Mouse (Mus musculus) kidney, embryonic 14.5 days (tissue): ENCODE data around the gene Btbd10. TPM values are rescaled to one million over a fixed set of nuclear protein-coding genes. Genes with fewer than 3 reads are reported as not detected.
A peak's percentile ranks its signal among the peaks of the same experiment; 100 is the strongest.

ENCODE experiments used
- ATAC-seq: fragments of 200-750 bp; cut with Nextera tagmentation; 2 replicates; pipeline ENCODE4 v1.8.0; 2017; ENCODE audit warnings: moderate number of reproducible peaks, mild to moderate bottlenecking, moderate TSS enrichment, moderate library complexity; ENCODE audit not compliant: low FRiP score, low TSS enrichment
- H3K27ac ChIP-seq: fragments of 300-500 bp; sonication (generic); 2 replicates; pipeline ENCODE4 v1.5.1; 2014; ENCODE audit warnings: low read depth, mild to moderate bottlenecking, low read length, moderate library complexity, mixed read lengths
- H3K27me3 ChIP-seq: fragments of 300-500 bp; sonication (generic); 2 replicates; pipeline ENCODE4 v1.6.1; 2014; ENCODE audit warnings: mild to moderate bottlenecking, low read length; ENCODE audit not compliant: control insufficient read depth, insufficient read depth
- H3K36me3 ChIP-seq: fragments of 300-500 bp; sonication (generic); 2 replicates; pipeline ENCODE4 v1.6.1; 2014; ENCODE audit warnings: low read length, mixed read lengths; ENCODE audit not compliant: control insufficient read depth, insufficient read depth
- H3K4me1 ChIP-seq: fragments of 300-500 bp; sonication (generic); 2 replicates; pipeline ENCODE4 v1.6.1; 2014; ENCODE audit warnings: low read length, mixed read lengths; ENCODE audit not compliant: control insufficient read depth, insufficient read depth
- H3K4me2 ChIP-seq: fragments of 300-500 bp; sonication (generic); replicated peaks from 2 replicates; pipeline ENCODE4 v1.6.1; 2014; ENCODE audit warnings: low read depth, mild to moderate bottlenecking, low read length
- H3K4me3 ChIP-seq: fragments of 300-500 bp; sonication (generic); 2 replicates; pipeline ENCODE4 v1.5.1; 2014; ENCODE audit warnings: mild to moderate bottlenecking, low read length
- H3K9ac ChIP-seq: fragments of 300-500 bp; sonication (generic); 2 replicates; pipeline ENCODE4 v1.6.1; 2014; ENCODE audit warnings: low read depth, mild to moderate bottlenecking, low read length, moderate library complexity
- H3K9me3 ChIP-seq: fragments of 300-500 bp; sonication (generic); 2 replicates; pipeline ENCODE4 v1.6.1; 2016; ENCODE audit warnings: low read length; ENCODE audit not compliant: control insufficient read depth
- WGBS: fragments of 180-500 bp; shearing (Covaris S2); extraction: QIAGEN DNeasy Blood & Tissue Kit; methylation state at CpG from one replicate; pipeline ENCODE4 v1.1.7; 2014; 5-methylcytosine and 5-hydroxymethylcytosine counted together
- polyA plus RNA-seq: library from polyadenylated mRNA; unstranded; fragments of >200 nt; fragmentation: Nextera tagmentation; extraction: Ambion mirVana; gene quantifications from 2 replicates; pipeline ENCODE4 v1.2.1, GENCODE M21; 2014

Btbd10 gene
- polyA plus RNA-seq, 1 experiment from 2014 or later, result 24.4 TPM

DNA sequence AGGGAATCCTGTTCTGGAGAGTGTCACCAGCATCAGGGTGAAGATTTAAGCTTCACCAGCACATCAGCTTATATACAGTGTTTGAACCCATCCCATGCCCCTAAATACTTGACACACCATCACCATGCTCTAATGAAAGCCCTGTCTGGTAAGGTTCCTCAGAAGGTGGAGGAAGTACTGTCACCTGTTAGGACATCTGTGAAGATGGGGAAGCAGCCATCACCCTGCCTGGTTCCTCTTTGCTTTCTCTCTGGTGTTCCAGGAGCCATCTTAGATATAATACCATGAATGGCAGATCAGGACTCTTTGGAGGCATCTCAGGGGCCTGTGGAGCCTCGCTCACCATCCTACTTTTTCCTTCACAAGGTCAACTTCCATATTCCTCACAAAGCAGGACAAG, 3.5 kb upstream of the Btbd10 start:
- ATAC-seq, result no peak
- Histone ChIP-seq H3K27ac (no peak overlapping the region), H3K36me3 (no peaks in the 10 kb centered on the region), H3K4me3 (no peak overlapping the region), H3K27me3 (no peaks in the 10 kb centered on the region), H3K9me3 (no peaks in the 10 kb centered on the region), H3K4me2 (no peak overlapping the region), H3K4me1 (peaks cover 3% of the 10 kb centered on the region; the same call in 1 of the 2 replicates), H3K9ac (no peak overlapping the region)
- WGBS, result 89% methylated on average over 1 of the region's 1 CpGs

DNA sequence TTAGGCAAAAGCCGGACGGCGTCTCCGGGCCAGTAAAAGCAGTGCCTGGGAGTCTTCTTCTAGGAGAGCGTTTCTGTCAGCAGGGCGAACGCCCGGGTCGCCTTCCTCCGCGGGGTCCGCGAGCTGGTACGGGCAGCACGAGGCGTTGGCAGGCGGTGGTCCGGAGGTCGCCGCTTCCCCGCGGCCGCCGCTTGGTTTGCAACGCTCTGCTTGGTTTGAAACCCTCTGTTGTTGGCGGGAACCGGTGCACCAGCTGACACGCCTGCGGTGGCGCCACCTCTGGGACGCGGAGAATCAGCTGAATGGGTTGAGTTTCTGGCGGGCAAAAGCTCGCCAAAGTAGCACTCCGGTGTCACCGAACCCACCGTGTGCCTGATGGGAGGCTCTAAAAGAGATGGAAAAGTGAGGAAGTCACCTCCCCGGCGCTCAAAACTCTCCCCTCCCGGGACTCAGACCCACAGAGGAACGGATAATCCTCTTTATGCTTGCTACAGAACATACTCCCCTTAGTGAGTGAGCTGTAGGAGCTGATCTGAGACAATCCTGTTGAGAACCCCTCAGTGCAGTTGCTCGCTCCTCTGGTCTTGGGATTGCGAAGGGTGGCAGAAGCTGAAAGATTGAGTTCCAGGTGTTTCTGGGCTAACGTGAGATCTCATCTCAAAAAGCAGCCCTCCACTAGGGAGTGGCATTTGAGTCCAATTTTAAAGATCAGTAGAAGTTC, 588 bp upstream of the Btbd10 start:
- H3K27me3 ChIP-seq, result no peaks in the 10 kb centered on the region
- WGBS, result under 1% methylated on average over 44 of the region's 44 CpGs

DNA sequence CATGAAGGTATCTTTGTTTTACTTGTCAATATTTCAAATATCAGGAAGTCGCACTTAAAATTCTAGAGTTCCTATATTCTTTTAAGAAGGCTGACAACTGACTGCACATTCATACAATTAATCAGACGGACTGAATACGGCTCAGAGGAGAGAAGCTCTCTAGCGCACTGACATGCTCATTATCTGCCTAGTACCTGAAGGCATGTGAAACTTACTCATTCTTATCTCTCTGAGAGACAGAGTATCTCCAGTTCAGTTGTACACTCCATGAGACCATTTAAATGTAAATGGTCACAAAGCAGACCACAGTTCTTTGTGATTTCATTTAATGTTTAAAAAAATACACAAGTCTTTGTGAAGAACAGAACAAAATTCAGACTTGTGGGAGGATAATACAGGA, 1.8 kb downstream of the Btbd10 start:
- Histone ChIP-seq H3K36me3 (no peaks in the 10 kb centered on the region), H3K4me2 (no peak overlapping the region), H3K4me1 (peaks cover 3% of the 10 kb centered on the region; the same call in 1 of the 2 replicates), H3K9me3 (no peaks in the 10 kb centered on the region), H3K27me3 (no peaks in the 10 kb centered on the region), H3K9ac (no peak overlapping the region), H3K4me3 (no peak overlapping the region), H3K27ac (no peak overlapping the region)
- WGBS, result 85% methylated on average over 4 of the region's 4 CpGs
- ATAC-seq, result no peak

More for the DNA sequence above, 588 bp upstream of the Btbd10 start:
- peak overlapping the region; percentile 90 for H3K4me3 ChIP-seq
- H3K9ac ChIP-seq, result peak overlapping the region; percentile 81
- no peaks in the 10 kb centered on the region for H3K9me3 ChIP-seq
- H3K4me1 ChIP-seq, result peaks cover 3% of the 10 kb centered on the region; the same call in 1 of the 2 replicates
- peak overlapping the region; percentile 51 for H3K4me2 ChIP-seq
- no peaks in the 10 kb centered on the region for H3K36me3 ChIP-seq
- ATAC-seq, result peak; percentile 76
- peak overlapping the region; percentile 88 for H3K27ac ChIP-seq

DNA sequence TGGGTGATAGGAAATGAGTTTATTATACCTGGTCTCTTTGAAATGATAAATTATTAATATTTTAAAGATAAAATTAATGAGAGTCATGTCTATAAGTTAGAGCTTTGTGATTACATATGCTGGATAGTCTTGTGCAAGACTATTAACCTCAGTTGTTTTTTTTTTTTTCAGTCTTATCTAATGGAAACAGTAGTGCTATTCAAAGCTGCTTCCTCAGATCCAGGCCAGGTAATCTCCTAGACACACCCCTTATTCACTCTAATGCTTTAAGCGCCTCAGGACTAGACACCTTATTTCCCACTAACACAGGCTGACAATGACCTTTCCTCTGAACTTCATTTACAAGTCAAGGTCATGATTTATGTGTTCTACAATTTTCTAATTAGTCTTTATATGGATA, 20.1 kb downstream of the Btbd10 start:
- Histone ChIP-seq H3K4me1 (no peaks in the 10 kb centered on the region), H3K4me3 (no peak overlapping the region), H3K9me3 (no peaks in the 10 kb centered on the region), H3K27ac (no peak overlapping the region), H3K4me2 (no peak overlapping the region), H3K9ac (no peak overlapping the region), H3K36me3 (no peaks in the 10 kb centered on the region), H3K27me3 (no peaks in the 10 kb centered on the region)
- 79% methylated on average over 1 of the region's 1 CpGs for WGBS
- ATAC-seq, result no peak

DNA sequence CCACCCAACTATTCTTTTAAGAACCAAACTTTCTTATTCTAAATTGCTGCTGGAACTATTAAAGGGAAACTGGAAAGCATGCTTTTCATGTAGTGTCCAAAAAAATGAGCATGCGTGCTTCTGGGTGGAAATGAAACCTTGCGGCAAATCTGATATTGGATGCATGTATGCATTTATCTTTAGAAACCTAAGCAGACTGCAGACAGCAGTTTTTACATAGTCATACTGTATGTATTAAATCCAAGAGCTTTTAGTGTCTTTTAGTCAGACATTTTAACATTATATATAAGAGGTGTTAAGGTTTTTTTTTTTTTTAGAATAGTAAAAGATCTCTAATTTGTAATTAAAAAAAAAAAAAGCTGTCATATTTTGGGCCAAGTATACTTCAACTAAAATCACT, 21.5 kb downstream of the Btbd10 start:
- no peak for ATAC-seq
- Histone ChIP-seq H3K27ac (no peak overlapping the region), H3K9me3 (no peaks in the 10 kb centered on the region), H3K4me1 (no peaks in the 10 kb centered on the region), H3K9ac (no peak overlapping the region), H3K36me3 (no peaks in the 10 kb centered on the region), H3K4me2 (no peak overlapping the region), H3K27me3 (no peaks in the 10 kb centered on the region), H3K4me3 (no peak overlapping the region)
- 95% methylated on average over 2 of the region's 2 CpGs for WGBS

DNA sequence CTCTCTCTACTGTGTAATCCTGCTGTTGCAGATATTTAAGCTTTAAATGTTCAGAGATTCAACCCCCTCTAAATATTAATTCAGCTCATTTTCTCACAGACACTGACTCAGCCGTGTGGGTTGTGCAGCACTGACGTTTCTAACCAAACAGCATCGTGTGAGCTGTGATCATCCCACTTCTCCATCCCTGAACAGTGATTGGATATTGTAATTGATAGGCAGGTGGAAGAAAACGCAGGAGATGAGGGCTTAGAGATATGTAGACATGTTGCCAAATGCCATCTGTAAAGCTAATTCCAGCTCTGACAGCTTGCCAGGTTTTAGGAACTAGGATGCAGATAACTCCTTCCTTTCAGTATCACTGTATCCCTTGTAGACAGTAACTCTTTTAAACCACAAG, 21.9 kb downstream of the Btbd10 start:
- no peak for ATAC-seq

DNA sequence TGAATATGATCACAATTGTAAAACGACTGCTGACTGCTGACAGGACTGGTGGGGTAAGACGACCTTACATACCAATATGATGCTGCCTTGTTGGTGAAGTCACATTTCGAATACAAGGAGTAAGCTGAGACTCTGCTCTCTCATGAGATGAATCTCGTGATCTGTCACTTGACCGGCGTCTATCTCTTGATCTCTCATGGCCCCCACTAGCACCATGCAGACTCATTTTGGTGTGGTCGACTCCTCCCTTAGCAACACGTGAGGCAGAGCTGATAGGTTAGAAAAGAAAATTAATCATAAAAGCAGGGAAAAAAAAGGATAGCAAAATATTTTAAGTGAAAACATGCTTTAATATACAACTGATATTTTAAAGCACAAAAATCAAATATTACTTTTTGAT, 33.9 kb downstream of the Btbd10 start:
- no peak overlapping the region for H3K9ac ChIP-seq
- H3K27ac ChIP-seq, result no peak overlapping the region
- H3K36me3 ChIP-seq, result no peaks in the 10 kb centered on the region; the same call in 1 of the 2 replicates
- H3K27me3 ChIP-seq, result no peaks in the 10 kb centered on the region
- no peak overlapping the region for H3K4me3 ChIP-seq
- no peaks in the 10 kb centered on the region for H3K4me1 ChIP-seq
- H3K9me3 ChIP-seq, result no peaks in the 10 kb centered on the region
- no peak for ATAC-seq
- 82% methylated on average over 8 of the region's 8 CpGs for WGBS
- H3K4me2 ChIP-seq, result no peak overlapping the region

More for the DNA sequence above, 21.9 kb downstream of the Btbd10 start:
- Histone ChIP-seq H3K4me1 (no peaks in the 10 kb centered on the region), H3K4me3 (no peak overlapping the region), H3K36me3 (no peaks in the 10 kb centered on the region), H3K9ac (no peak overlapping the region), H3K27me3 (no peaks in the 10 kb centered on the region), H3K9me3 (no peaks in the 10 kb centered on the region), H3K27ac (no peak overlapping the region), H3K4me2 (no peak overlapping the region)
- 58% methylated on average over 4 of the region's 4 CpGs for WGBS

DNA sequence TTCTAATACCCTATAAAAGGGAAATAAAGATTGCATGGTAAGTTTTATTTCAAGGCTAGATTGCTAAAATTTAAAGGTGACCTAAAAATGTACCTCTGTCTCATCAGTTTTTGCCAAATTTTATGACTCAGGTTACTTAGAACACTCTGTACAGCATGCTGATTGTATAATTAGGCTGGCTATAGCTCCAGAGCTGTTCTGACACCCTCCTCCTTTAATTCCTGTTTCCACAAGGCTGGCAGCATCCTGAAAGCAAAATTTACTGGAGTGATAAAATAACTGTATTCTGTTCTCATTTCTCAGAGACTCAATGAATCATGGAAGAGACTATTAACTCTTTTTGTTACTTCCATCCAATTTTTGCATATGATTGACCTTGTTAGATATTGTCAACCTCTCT, 35.2 kb downstream of the Btbd10 start:
- no peak overlapping the region for H3K4me2 ChIP-seq
- H3K9ac ChIP-seq, result no peak overlapping the region
- no peaks in the 10 kb centered on the region for H3K9me3 ChIP-seq
- H3K4me1 ChIP-seq, result no peaks in the 10 kb centered on the region
- ATAC-seq, result no peak
- no peaks in the 10 kb centered on the region; the same call in 1 of the 2 replicates for H3K36me3 ChIP-seq
- no peak overlapping the region for H3K4me3 ChIP-seq
- H3K27me3 ChIP-seq, result no peaks in the 10 kb centered on the region
- no peak overlapping the region for H3K27ac ChIP-seq

DNA sequence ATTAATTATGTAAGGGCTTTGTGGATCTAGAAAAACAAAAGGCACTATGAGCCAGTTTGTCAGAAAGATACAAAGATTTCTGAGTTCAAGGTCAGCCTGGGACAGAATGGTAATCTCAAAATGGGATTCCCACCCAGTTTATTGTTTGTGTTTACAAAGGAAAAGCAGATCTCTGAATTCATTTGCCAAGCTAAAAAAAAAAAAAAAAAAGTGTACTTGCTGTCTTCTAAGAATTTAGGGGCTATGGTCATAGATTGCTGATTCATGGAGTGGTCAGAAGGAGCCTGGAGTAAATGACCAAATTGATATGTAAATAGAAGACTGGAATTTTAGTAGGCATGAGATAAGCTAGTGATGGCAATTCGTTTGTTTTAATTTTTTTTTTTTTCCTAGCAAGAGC, 49.1 kb downstream of the Btbd10 start:
- Histone ChIP-seq H3K27ac (no peak overlapping the region), H3K27me3 (no peaks in the 10 kb centered on the region), H3K36me3 (peaks cover 6% of the 10 kb centered on the region; the same call in 1 of the 2 replicates), H3K4me2 (no peak overlapping the region), H3K9ac (no peak overlapping the region), H3K9me3 (no peaks in the 10 kb centered on the region), H3K4me1 (no peaks in the 10 kb centered on the region), H3K4me3 (no peak overlapping the region)
- WGBS, result 79% methylated on average over 1 of the region's 1 CpGs
- no peak for ATAC-seq
